In the genomic region with DNA sequence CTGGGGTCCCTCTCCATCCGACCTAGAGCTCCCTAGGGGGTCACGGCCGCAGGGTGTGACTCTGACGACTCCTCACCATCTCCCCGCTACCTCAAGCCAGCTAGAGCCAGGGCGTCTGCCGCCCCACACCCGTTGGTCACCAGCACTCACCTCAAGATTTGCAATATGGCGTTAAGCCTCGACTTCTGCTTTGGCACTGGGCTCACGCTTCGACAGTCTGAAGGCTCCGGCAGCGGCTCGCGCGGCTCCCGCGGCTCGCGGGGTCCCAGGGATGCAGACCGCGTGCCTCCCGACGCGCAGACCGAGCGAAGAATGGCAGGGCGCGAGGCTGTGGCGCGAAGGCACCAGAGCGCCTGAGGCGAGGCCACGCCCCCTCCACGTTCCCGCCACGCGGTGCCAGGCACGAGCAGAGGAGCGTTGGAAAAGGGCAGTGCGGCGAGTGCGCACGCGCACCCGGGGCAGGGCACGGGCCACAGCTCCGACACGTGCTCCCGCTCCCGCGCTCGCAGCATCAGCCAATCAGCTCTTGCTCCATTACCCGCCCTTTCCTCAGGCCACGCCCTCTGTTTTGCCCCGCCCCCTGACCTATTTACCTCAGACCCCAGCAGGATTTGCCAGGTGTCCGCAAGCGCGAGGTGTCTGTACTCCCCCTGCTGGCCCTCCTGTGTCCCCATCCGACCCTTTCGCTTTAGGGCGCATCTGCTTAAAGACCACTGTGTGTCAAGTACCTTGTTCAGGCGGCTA, we compare ENCODE assay signal across 8 mouse cellular contexts. TPM values are rescaled to one million over a fixed set of nuclear protein-coding genes. Genes with fewer than 3 reads are reported as not detected.
A peak's percentile ranks its signal among the peaks of the same experiment; 100 is the strongest.
DNase-seq lines count a peak whose midpoint lies in the region; ATAC-seq and TF ChIP-seq lines count a peak whose summit lies in the region.

Gene Gm4969 (minus strand): TSS at position 341 of the 744 bp plus-strand sequence.

- H3K4me2 ChIP-seq in midbrain, postnatal 0 days (ENCODE audit: low read depth, low read length, poor library complexity, severe bottlenecking) = peak within 1 kb of the TSS; percentile 57

- no peaks in the 10 kb centered on the region for H3K27me3 ChIP-seq in heart, adult 2 months (ENCODE audit: control insufficient read depth, insufficient read depth, low read length)
- no peaks in the 10 kb centered on the region for H3K27me3 ChIP-seq in kidney, adult 2 months (replicated peaks; ENCODE audit: control insufficient read depth, insufficient read depth, low read length)
- no peaks in the 10 kb centered on the region for H3K27me3 ChIP-seq in midbrain, postnatal 0 days (ENCODE audit: insufficient read depth, low read length)

- no peak for TF ChIP-seq POLR2A in heart, adult 2 months (IDR thresholded peaks at IDR 0.05; ENCODE audit: insufficient read depth, low read depth, low read length)
- TF ChIP-seq POLR2A in kidney, adult 2 months (IDR thresholded peaks at IDR 0.05; ENCODE audit: low read depth, low read length) = no peak

- no peaks in the 10 kb centered on the region; the same call in 1 of the 2 replicates for H3K36me3 ChIP-seq in heart, adult 2 months (ENCODE audit: control insufficient read depth, insufficient read depth, low read length)
- H3K36me3 ChIP-seq in kidney, adult 2 months (ENCODE audit: control insufficient read depth, insufficient read depth, low read length) = no peaks in the 10 kb centered on the region
- no peaks in the 10 kb centered on the region for H3K36me3 ChIP-seq in midbrain, postnatal 0 days (ENCODE audit: insufficient read depth, low read length)

- no peak for TF ChIP-seq EP300 in heart, adult 2 months (IDR thresholded peaks at IDR 0.05; ENCODE audit: insufficient read depth, low read depth, low read length)

- intact Hi-C loops in heart, adult 2 months (cut with DNase I) = no loop called here

- TF ChIP-seq CTCF in heart, adult 2 months (IDR thresholded peaks at IDR 0.05) = peak; percentile 40
- 0 out of 2 replicates have a peak, but pooled peaks have one; percentile 9 for TF ChIP-seq CTCF in kidney, adult 2 months (conservative IDR thresholded peaks at IDR 0.05; ENCODE audit: insufficient read depth, insufficient read length, low read depth, low read length)
- peak; percentile 61 for TF ChIP-seq CTCF in midbrain, postnatal 0 days (IDR thresholded peaks at IDR 0.05)

- H3K9ac ChIP-seq in heart, adult 2 months (ENCODE audit: low read depth, low read length) = no peak within 1 kb of the TSS
- H3K9ac ChIP-seq in midbrain, postnatal 0 days (replicated peaks; ENCODE audit: low read length, poor library complexity, severe bottlenecking) = peak within 1 kb of the TSS; percentile 39

- peak; percentile 75 to 79 for DNase-seq in frontal cortex, postnatal 10 days (ENCODE audit: low spot score in 2 of 2)
- DNase-seq in cerebellum, postnatal 14 days = peak; percentile 78 to 88
- peak; percentile 57 to 60 for DNase-seq in heart, adult 2 months
- DNase-seq in kidney, adult 2 months = peak; percentile 68
- DNase-seq in liver = peak; percentile 70
- DNase-seq in midbrain, postnatal 0 days (ENCODE audit: low spot score) = peak; percentile 91
- peak; percentile 92 for DNase-seq in testis, postnatal 10 days (ENCODE audit: low spot score)

- H3K4me3 ChIP-seq in heart, adult 2 months = peak within 1 kb of the TSS; percentile 26
- H3K4me3 ChIP-seq in kidney, adult 2 months (ENCODE audit: insufficient read depth, low read depth, low read length) = no peak within 1 kb of the TSS
- H3K4me3 ChIP-seq in midbrain, postnatal 0 days (ENCODE audit: low read depth, low read length) = peak within 1 kb of the TSS; percentile 35

- H3K79me2 ChIP-seq in heart, adult 2 months (replicated peaks; ENCODE audit: control insufficient read depth, insufficient read depth, low read length) = peaks cover 5% of the 10 kb centered on the region

- no peak for ATAC-seq in frontal cortex, adult (ENCODE audit: low TSS enrichment)
- peak; percentile 82 for ATAC-seq in midbrain, postnatal 0 days (ENCODE audit: low FRiP score)

- 20% methylated on average over 64 of the region's 64 CpGs for WGBS in heart, adult 2 months
- 24% methylated on average over 64 of the region's 64 CpGs for WGBS in kidney, adult 2 months
- WGBS in midbrain, postnatal 0 days = 15% methylated on average over 59 of the region's 64 CpGs

- no peaks in the 10 kb centered on the region for H3K9me3 ChIP-seq in midbrain, postnatal 0 days (ENCODE audit: low read length)

- no peak within 1 kb of the TSS for H3K27ac ChIP-seq in heart, adult 2 months
- H3K27ac ChIP-seq in kidney, adult 2 months (ENCODE audit: insufficient read depth, low read depth, low read length) = no peak within 1 kb of the TSS
- H3K27ac ChIP-seq in midbrain, postnatal 0 days (ENCODE audit: low read depth, low read length) = peak within 1 kb of the TSS; percentile 44

- peaks cover 4% of the 10 kb centered on the region for H3K4me1 ChIP-seq in heart, adult 2 months (ENCODE audit: control insufficient read depth, insufficient read depth, low read length)
- H3K4me1 ChIP-seq in kidney, adult 2 months (ENCODE audit: control insufficient read depth, insufficient read depth, low read length) = peaks cover 18% of the 10 kb centered on the region
- H3K4me1 ChIP-seq in midbrain, postnatal 0 days (ENCODE audit: insufficient read depth, low read length) = no peaks in the 10 kb centered on the region

RNA-seq across cellular contexts. Expression of gene Gm4969, which starts in this region (rescaled TPM):
- total RNA-seq in heart, adult 2 months (2021) = not detected
- polyA plus RNA-seq in heart, adult 2 months (2012; rRNA removed) = 0.09 TPM in 1 of 2 replicates, not detected in the other
- 0.03 and 0.04 TPM in 2 replicates for polyA plus RNA-seq in kidney, adult 2 months (2012; rRNA removed)
- 9.4 and 9.6 TPM in 2 replicates for total RNA-seq in midbrain, postnatal 0 days (2014; rRNA removed)
- polyA plus RNA-seq in midbrain, postnatal 0 days (2015; fragmentation: Nextera tagmentation; extraction: Ambion mirVana) = 12.7 and 12.9 TPM in 2 replicates

Comparison
In these comparisons a context has a peak if more than half of its experiments do, and no peak if none do; other contexts are left out.
1. RNA of gene Gm4969 (polyA plus RNA-seq): 12.7 to 12.9 TPM in midbrain, postnatal 0 days; 0.03 to 0.04 TPM in kidney, adult 2 months and 0.09 TPM in heart, adult 2 months; every median in the first group is over 10 times any median in the second.
2. Peak in DNase-seq and H3K4me3 ChIP-seq in heart, adult 2 months; RNA of the gene not detected or under 1 TPM.
3. Peak in DNase-seq in kidney, adult 2 months; RNA of the gene not detected or under 1 TPM.
4. CTCF ChIP-seq: peak in every context shown above with its lines; median percentile 61 in midbrain, postnatal 0 days; 40 in heart, adult 2 months; 9 in kidney, adult 2 months.
5. Peak in every context shown above with its lines, with median percentiles within 50 percentile points of each other: DNase-seq.